Mouse (Mus musculus): ENCODE results near the gene Madcam1.
A peak's percentile ranks its signal among the peaks of the same experiment; 100 is the strongest.

The Madcam1 gene

GRCm38 (mm10) chr10:79664131-79664665 lies at the start of gene Madcam1:
Gene Madcam1, plus strand, starts transcription at chr10:79664559.
- peak; percentile 82 for DNase-seq (ENCODE audit: low read depth)

GRCm38 (mm10) chr10:79615860-79616259 lies 48.5 kb upstream of the Madcam1 start:
- no peak for DNase-seq (ENCODE audit: low read depth)

- no peak for DNase-seq (ENCODE audit: low read depth)
Measured at GRCm38 (mm10) chr10:79616376-79616775, 48.0 kb upstream of the Madcam1 start.

- DNase-seq (ENCODE audit: low read depth): no peak
Measured at GRCm38 (mm10) chr10:79623950-79624349, 40.4 kb upstream of the Madcam1 start.

- no peak for DNase-seq (ENCODE audit: low read depth)
Measured at GRCm38 (mm10) chr10:79625398-79625797, 39.0 kb upstream of the Madcam1 start.

- no peak for DNase-seq (ENCODE audit: low read depth)
Measured at GRCm38 (mm10) chr10:79626156-79626555, 38.2 kb upstream of the Madcam1 start.

GRCm38 (mm10) chr10:79628377-79628776 lies 36.0 kb upstream of the Madcam1 start:
- DNase-seq (ENCODE audit: low read depth): no peak

- no peak for DNase-seq (ENCODE audit: low read depth)
Measured at GRCm38 (mm10) chr10:79631432-79631831, 32.9 kb upstream of the Madcam1 start.

- no peak for DNase-seq (ENCODE audit: low read depth)
Measured at GRCm38 (mm10) chr10:79633006-79633777, 31.2 kb upstream of the Madcam1 start.

- no peak for DNase-seq (ENCODE audit: low read depth)
Measured at GRCm38 (mm10) chr10:79636287-79636686, 28.1 kb upstream of the Madcam1 start.

- DNase-seq (ENCODE audit: low read depth): no peak
Measured at GRCm38 (mm10) chr10:79637128-79638110, 26.9 kb upstream of the Madcam1 start, which contains the start of gene Shc2. Gene Shc2, minus strand, starts transcription at chr10:79637918.

- DNase-seq (ENCODE audit: low read depth): no peak
Measured at GRCm38 (mm10) chr10:79638486-79639204, 25.7 kb upstream of the Madcam1 start.

GRCm38 (mm10) chr10:79645711-79646110 lies 18.6 kb upstream of the Madcam1 start, which contains the start of gene Odf3l2:
Gene Odf3l2, minus strand, starts transcription at chr10:79645738.
- no peak for DNase-seq (ENCODE audit: low read depth)

GRCm38 (mm10) chr10:79649070-79649751 lies 15.1 kb upstream of the Madcam1 start:
- peak; percentile 82 for DNase-seq (ENCODE audit: low read depth)

- DNase-seq (ENCODE audit: low read depth): no peak
Measured at GRCm38 (mm10) chr10:79652789-79653188, 11.6 kb upstream of the Madcam1 start.

GRCm38 (mm10) chr10:79654946-79655395 lies 9.4 kb upstream of the Madcam1 start:
- DNase-seq (ENCODE audit: low read depth): no peak

- no peak for DNase-seq (ENCODE audit: low read depth)
Measured at GRCm38 (mm10) chr10:79658829-79659228, 5.5 kb upstream of the Madcam1 start.

GRCm38 (mm10) chr10:79660298-79660697 lies 4.1 kb upstream of the Madcam1 start:
- DNase-seq (ENCODE audit: low read depth): no peak

GRCm38 (mm10) chr10:79661861-79662260 lies 2.5 kb upstream of the Madcam1 start:
- no peak for DNase-seq (ENCODE audit: low read depth)

GRCm38 (mm10) chr10:79665051-79665450 lies 692 bp downstream of the Madcam1 start:
- no peak for DNase-seq (ENCODE audit: low read depth)

- DNase-seq (ENCODE audit: low read depth): no peak
Measured at GRCm38 (mm10) chr10:79666493-79666892, 2.1 kb downstream of the Madcam1 start.

All from naive thymus-derived CD4-positive, alpha-beta T cell, adult 2 months (primary cell).